Mouse (Mus musculus): ENCODE results near the gene Nhej1. TPM values are rescaled to one million over a fixed set of nuclear protein-coding genes. Genes with fewer than 3 reads are reported as not detected.

Nhej1 gene
- polyA plus RNA-seq, 1 experiment from 2014 or later: 10.7 TPM

- Histone ChIP-seq H3K27me3 (ENCODE audit: control insufficient read depth, insufficient read depth, low read length) (no peaks in the 10 kb centered on the region), H3K9ac (ENCODE audit: low read depth, low read length) (no peak overlapping the region), H3K9me3 (ENCODE audit: control insufficient read depth, low read length) (no peaks in the 10 kb centered on the region), H3K4me3 (ENCODE audit: low read length) (no peak overlapping the region), H3K36me3 (ENCODE audit: control insufficient read depth, insufficient read depth, low read length) (peaks cover 46% of the 10 kb centered on the region), H3K4me1 (ENCODE audit: control insufficient read depth, insufficient read depth, low read length) (peaks cover 10% of the 10 kb centered on the region; the same call in 1 of the 2 replicates), H3K4me2 (replicated peaks; ENCODE audit: low read depth, low read length) (no peak overlapping the region), H3K27ac (ENCODE audit: low read depth, low read length) (no peak overlapping the region)
- WGBS: 90% methylated on average over 7 of the region's 7 CpGs
- no peak for ATAC-seq (ENCODE audit: low FRiP score, low TSS enrichment)
Observed at GRCm38 (mm10) chr1:75147411-75148135, 22.6 kb upstream of the Nhej1 start.

GRCm38 (mm10) chr1:75145589-75145988 lies 20.6 kb upstream of the Nhej1 start:
- Histone ChIP-seq H3K27ac (ENCODE audit: low read depth, low read length) (no peak overlapping the region), H3K36me3 (ENCODE audit: control insufficient read depth, insufficient read depth, low read length) (peaks cover 46% of the 10 kb centered on the region), H3K4me1 (ENCODE audit: control insufficient read depth, insufficient read depth, low read length) (peaks cover 15% of the 10 kb centered on the region), H3K4me3 (ENCODE audit: low read length) (no peak overlapping the region), H3K4me2 (replicated peaks; ENCODE audit: low read depth, low read length) (no peak overlapping the region), H3K27me3 (ENCODE audit: control insufficient read depth, insufficient read depth, low read length) (no peaks in the 10 kb centered on the region), H3K9ac (ENCODE audit: low read depth, low read length) (no peak overlapping the region), H3K9me3 (ENCODE audit: control insufficient read depth, low read length) (no peaks in the 10 kb centered on the region)
- WGBS: 93% methylated on average over 3 of the region's 3 CpGs
- no peak for ATAC-seq (ENCODE audit: low FRiP score, low TSS enrichment)

GRCm38 (mm10) chr1:75142301-75143261 lies 17.6 kb upstream of the Nhej1 start, which contains the start of the genes Cnppd1 and Retreg2:
Gene Cnppd1, minus strand, starts transcription at chr1:75142711.
Gene Retreg2, plus strand, starts transcription at chr1:75142778.
- no peaks in the 10 kb centered on the region for H3K27me3 ChIP-seq (ENCODE audit: control insufficient read depth, insufficient read depth, low read length)
- H3K4me2 ChIP-seq (replicated peaks; ENCODE audit: low read depth, low read length): peak within 1 kb of the TSS; percentile 93
- ATAC-seq (ENCODE audit: low FRiP score, low TSS enrichment): peak; percentile 87
- H3K4me3 ChIP-seq (ENCODE audit: low read length): peak within 1 kb of the TSS; percentile 84
- no peaks in the 10 kb centered on the region for H3K9me3 ChIP-seq (ENCODE audit: control insufficient read depth, low read length)
- H3K9ac ChIP-seq (ENCODE audit: low read depth, low read length): peak within 1 kb of the TSS; percentile 92
- peaks cover 15% of the 10 kb centered on the region for H3K4me1 ChIP-seq (ENCODE audit: control insufficient read depth, insufficient read depth, low read length)
- peak within 1 kb of the TSS; percentile 95 for H3K27ac ChIP-seq (ENCODE audit: low read depth, low read length)
- peaks cover 52% of the 10 kb centered on the region for H3K36me3 ChIP-seq (ENCODE audit: control insufficient read depth, insufficient read depth, low read length)
- WGBS: under 1% methylated on average over 90 of the region's 91 CpGs

- Histone ChIP-seq H3K9ac (ENCODE audit: low read depth, low read length) (peak overlapping the region; percentile 92), H3K27ac (ENCODE audit: low read depth, low read length) (peak overlapping the region; percentile 95; the same call in 1 of the 2 replicates), H3K4me2 (replicated peaks; ENCODE audit: low read depth, low read length) (peak overlapping the region; percentile 93), H3K27me3 (ENCODE audit: control insufficient read depth, insufficient read depth, low read length) (no peaks in the 10 kb centered on the region), H3K4me1 (ENCODE audit: control insufficient read depth, insufficient read depth, low read length) (peaks cover 15% of the 10 kb centered on the region), H3K4me3 (ENCODE audit: low read length) (peak overlapping the region; percentile 84), H3K36me3 (ENCODE audit: control insufficient read depth, insufficient read depth, low read length) (peaks cover 52% of the 10 kb centered on the region), H3K9me3 (ENCODE audit: control insufficient read depth, low read length) (no peaks in the 10 kb centered on the region)
- under 1% methylated on average over 53 of the region's 53 CpGs for WGBS
- ATAC-seq (ENCODE audit: low FRiP score, low TSS enrichment): peak; percentile 13
Observed at GRCm38 (mm10) chr1:75141486-75142190, 16.6 kb upstream of the Nhej1 start.

DNA sequence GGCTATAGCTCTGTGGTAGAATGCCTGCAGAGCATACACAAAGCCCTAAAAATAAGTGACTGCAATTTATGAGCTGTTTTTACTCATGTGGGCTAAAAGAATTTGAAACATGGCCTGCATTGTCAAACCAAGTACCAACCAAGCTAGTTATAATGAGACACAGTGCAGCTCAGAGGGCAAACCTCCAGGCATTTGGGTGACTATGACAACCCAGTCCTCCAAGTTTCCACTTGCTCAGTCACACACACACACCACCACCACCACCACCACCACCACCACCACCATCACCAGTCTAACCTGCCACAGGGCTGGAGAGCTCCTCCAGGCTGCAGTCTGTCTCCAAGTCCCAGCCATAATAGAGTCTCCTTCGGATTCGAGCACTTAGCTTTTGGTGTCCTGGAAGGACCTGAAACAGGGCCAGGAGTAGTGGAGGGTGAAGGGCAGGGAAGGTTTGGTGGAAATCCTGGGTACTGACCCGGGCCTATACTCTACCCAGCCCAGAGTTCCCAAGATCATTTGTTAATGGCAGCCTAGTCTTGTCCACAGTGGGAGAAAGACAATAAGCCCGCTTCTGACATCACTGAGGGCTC lies 15.7 kb upstream of the Nhej1 start:
- peaks cover 15% of the 10 kb centered on the region for H3K4me1 ChIP-seq (ENCODE audit: control insufficient read depth, insufficient read depth, low read length)
- H3K9me3 ChIP-seq (ENCODE audit: control insufficient read depth, low read length): no peaks in the 10 kb centered on the region
- H3K27ac ChIP-seq (ENCODE audit: low read depth, low read length): peak overlapping the region; percentile 95; the same call in 1 of the 2 replicates
- WGBS: 55% methylated on average over 4 of the region's 4 CpGs
- no peaks in the 10 kb centered on the region for H3K27me3 ChIP-seq (ENCODE audit: control insufficient read depth, insufficient read depth, low read length)
- H3K4me3 ChIP-seq (ENCODE audit: low read length): peak overlapping the region; percentile 84
- H3K36me3 ChIP-seq (ENCODE audit: control insufficient read depth, insufficient read depth, low read length): peaks cover 51% of the 10 kb centered on the region
- no peak for ATAC-seq (ENCODE audit: low FRiP score, low TSS enrichment)
- H3K9ac ChIP-seq (ENCODE audit: low read depth, low read length): peak overlapping the region; percentile 92
- peak overlapping the region; percentile 93 for H3K4me2 ChIP-seq (replicated peaks; ENCODE audit: low read depth, low read length)

DNA sequence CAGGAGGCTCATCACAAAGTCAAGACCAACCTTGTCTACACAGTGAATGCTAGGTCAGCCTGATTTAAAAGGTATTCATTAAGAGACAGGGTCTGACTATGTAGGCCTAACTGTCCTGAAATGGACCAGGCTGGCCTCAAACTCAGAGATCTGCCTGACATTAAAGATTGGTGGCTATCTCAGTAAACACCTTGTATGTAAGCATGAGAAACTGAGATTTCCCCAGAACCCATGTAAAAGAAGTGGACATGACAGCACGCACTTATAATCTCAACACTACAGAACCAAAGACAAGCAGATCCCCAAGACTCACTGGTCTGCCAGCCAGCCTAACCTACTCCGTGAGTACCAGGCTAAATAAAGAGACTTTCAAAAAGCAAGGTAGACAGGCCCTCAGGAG lies 13.4 kb upstream of the Nhej1 start:
- Histone ChIP-seq H3K9ac (ENCODE audit: low read depth, low read length) (no peak overlapping the region), H3K9me3 (ENCODE audit: control insufficient read depth, low read length) (no peaks in the 10 kb centered on the region), H3K27ac (ENCODE audit: low read depth, low read length) (no peak overlapping the region), H3K4me2 (replicated peaks; ENCODE audit: low read depth, low read length) (no peak overlapping the region), H3K4me3 (ENCODE audit: low read length) (no peak overlapping the region), H3K27me3 (ENCODE audit: control insufficient read depth, insufficient read depth, low read length) (no peaks in the 10 kb centered on the region), H3K36me3 (ENCODE audit: control insufficient read depth, insufficient read depth, low read length) (peaks cover 37% of the 10 kb centered on the region), H3K4me1 (ENCODE audit: control insufficient read depth, insufficient read depth, low read length) (peaks cover 8% of the 10 kb centered on the region; the same call in 1 of the 2 replicates)
- ATAC-seq (ENCODE audit: low FRiP score, low TSS enrichment): no peak
- 91% methylated on average over 2 of the region's 2 CpGs for WGBS

DNA sequence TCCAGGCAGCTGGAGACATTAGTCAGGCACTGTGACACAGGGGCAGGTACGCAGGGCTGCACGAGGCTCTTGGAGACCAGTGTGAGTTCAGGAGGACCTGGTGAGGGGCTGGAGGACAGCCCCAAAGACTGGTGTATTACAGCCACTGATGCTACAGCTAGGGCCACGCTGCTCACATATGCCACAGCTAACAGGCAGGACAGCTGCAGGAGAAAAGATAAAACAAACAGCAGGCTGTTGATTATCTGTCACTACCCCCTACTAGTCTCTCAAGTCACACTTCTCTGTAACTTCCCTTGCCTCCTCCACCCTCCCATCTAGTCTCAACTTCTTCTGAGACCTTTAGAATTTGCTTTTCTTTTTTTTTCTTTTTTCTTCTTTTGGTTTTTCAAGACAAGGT lies 11.7 kb upstream of the Nhej1 start:
- H3K9ac ChIP-seq (ENCODE audit: low read depth, low read length): no peak overlapping the region
- no peak overlapping the region for H3K27ac ChIP-seq (ENCODE audit: low read depth, low read length)
- no peak overlapping the region for H3K4me3 ChIP-seq (ENCODE audit: low read length)
- 61% methylated on average over 3 of the region's 3 CpGs for WGBS
- no peaks in the 10 kb centered on the region for H3K9me3 ChIP-seq (ENCODE audit: control insufficient read depth, low read length)
- H3K4me1 ChIP-seq (ENCODE audit: control insufficient read depth, insufficient read depth, low read length): peaks cover 5% of the 10 kb centered on the region; the same call in 1 of the 2 replicates
- peaks cover 37% of the 10 kb centered on the region for H3K36me3 ChIP-seq (ENCODE audit: control insufficient read depth, insufficient read depth, low read length)
- H3K4me2 ChIP-seq (replicated peaks; ENCODE audit: low read depth, low read length): no peak overlapping the region
- no peaks in the 10 kb centered on the region for H3K27me3 ChIP-seq (ENCODE audit: control insufficient read depth, insufficient read depth, low read length)
- no peak for ATAC-seq (ENCODE audit: low FRiP score, low TSS enrichment)

DNA sequence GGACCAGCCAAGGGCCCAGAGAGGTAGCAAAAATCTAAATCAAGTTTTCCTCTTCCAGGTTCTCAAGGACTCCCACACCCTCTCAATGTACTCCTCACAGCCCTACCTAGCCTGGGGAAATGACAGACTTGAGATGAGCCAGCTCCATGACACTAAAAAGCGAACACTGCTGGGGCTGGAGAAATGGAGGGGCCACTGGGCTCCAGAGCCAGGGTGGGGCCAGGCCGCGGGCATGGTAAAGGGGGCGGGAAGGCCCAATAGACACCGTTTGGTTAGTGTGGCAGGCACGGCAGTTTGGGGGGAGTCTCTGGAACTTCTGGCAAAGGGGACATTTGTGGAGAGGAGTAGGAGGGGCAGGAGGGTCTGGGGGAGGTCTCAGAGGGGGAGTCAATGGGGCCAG lies 11.3 kb upstream of the Nhej1 start:
- Histone ChIP-seq H3K36me3 (ENCODE audit: control insufficient read depth, insufficient read depth, low read length) (peaks cover 37% of the 10 kb centered on the region), H3K4me2 (replicated peaks; ENCODE audit: low read depth, low read length) (no peak overlapping the region), H3K27me3 (ENCODE audit: control insufficient read depth, insufficient read depth, low read length) (no peaks in the 10 kb centered on the region), H3K27ac (ENCODE audit: low read depth, low read length) (no peak overlapping the region), H3K4me3 (ENCODE audit: low read length) (no peak overlapping the region), H3K9ac (ENCODE audit: low read depth, low read length) (no peak overlapping the region), H3K4me1 (ENCODE audit: control insufficient read depth, insufficient read depth, low read length) (peaks cover 5% of the 10 kb centered on the region; the same call in 1 of the 2 replicates), H3K9me3 (ENCODE audit: control insufficient read depth, low read length) (no peaks in the 10 kb centered on the region)
- ATAC-seq (ENCODE audit: low FRiP score, low TSS enrichment): no peak
- 79% methylated on average over 6 of the region's 6 CpGs for WGBS

Data from kidney, embryonic 14.5 days (tissue).